Mouse (Mus musculus): ENCODE data around the gene Ildr1.

DNA sequence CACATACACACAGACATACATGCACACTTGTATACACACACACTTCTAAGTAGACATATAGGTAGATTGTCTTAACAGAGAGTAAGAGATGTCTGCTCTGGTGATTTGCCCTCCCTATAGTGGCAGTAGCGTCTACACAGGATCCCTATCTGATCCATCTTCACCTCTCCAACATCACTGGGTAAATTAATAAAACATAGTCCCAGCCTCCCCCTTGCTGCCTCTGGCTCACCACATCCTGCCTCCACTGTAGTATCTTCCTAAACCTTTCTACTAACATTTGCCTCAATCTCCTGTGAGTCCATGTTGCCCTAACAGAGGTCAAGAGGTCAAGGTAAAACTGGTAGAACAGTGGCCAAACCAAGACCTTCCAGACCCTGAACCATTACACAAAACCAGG is 38.6 kb upstream of the Ildr1 start:
- no peak for TF ChIP-seq POLR2A (IDR thresholded peaks at IDR 0.05; ENCODE audit: insufficient read length, low read depth)
- TF ChIP-seq TCF12 (IDR thresholded peaks at IDR 0.05; ENCODE audit: insufficient read depth, poor library complexity, severe bottlenecking): no peak
- no peak for TF ChIP-seq POLR2AphosphoS2 (IDR thresholded peaks at IDR 0.05; ENCODE audit: insufficient read length, low read depth)
- TF ChIP-seq CEBPB (IDR thresholded peaks at IDR 0.05; ENCODE audit: insufficient read depth, poor library complexity, severe bottlenecking): no peak
- no peak for TF ChIP-seq E2F4 (IDR thresholded peaks at IDR 0.05; ENCODE audit: insufficient read depth)
- TF ChIP-seq SRF (IDR thresholded peaks at IDR 0.05; ENCODE audit: control insufficient read depth, insufficient read length, low read depth): no peak
- TF ChIP-seq REST (IDR thresholded peaks at IDR 0.05; ENCODE audit: insufficient read depth, insufficient read length): no peak
- no peak for TF ChIP-seq MAX (IDR thresholded peaks at IDR 0.05; ENCODE audit: low read depth)

All from myocyte (in vitro differentiated cells).